Mouse (Mus musculus) hindbrain, embryonic 12.5 days (tissue): ENCODE data around the gene Tbc1d17. TPM values are rescaled to one million over a fixed set of nuclear protein-coding genes. Genes with fewer than 3 reads are reported as not detected.
A peak's percentile ranks its signal among the peaks of the same experiment; 100 is the strongest.

ENCODE experiments used
- ATAC-seq: fragments of 200-750 bp; cut with Nextera tagmentation; 2 replicates; pipeline ENCODE4 v1.8.0; 2017; ENCODE audit warnings: moderate TSS enrichment; ENCODE audit not compliant: low FRiP score
- H3K27ac ChIP-seq: fragments of 300-500 bp; sonication (generic); 2 replicates; pipeline ENCODE4 v1.5.1; 2016; ENCODE audit warnings: mild to moderate bottlenecking
- H3K27me3 ChIP-seq: fragments of 300-500 bp; sonication (generic); 2 replicates; pipeline ENCODE4 v1.6.1; 2016; ENCODE audit warnings: mild to moderate bottlenecking
- H3K36me3 ChIP-seq: fragments of 300-500 bp; sonication (generic); 2 replicates; pipeline ENCODE4 v1.6.1; 2016; ENCODE audit warnings: mild to moderate bottlenecking
- H3K4me1 ChIP-seq: fragments of 300-500 bp; sonication (generic); 2 replicates; pipeline ENCODE4 v1.6.1; 2016
- H3K4me2 ChIP-seq: fragments of 300-500 bp; sonication (generic); replicated peaks from 2 replicates; pipeline ENCODE4 v1.6.1; 2016; ENCODE audit warnings: mild to moderate bottlenecking
- H3K4me3 ChIP-seq: fragments of 300-500 bp; sonication (generic); 2 replicates; pipeline ENCODE4 v1.5.1; 2016; ENCODE audit warnings: mild to moderate bottlenecking
- H3K9ac ChIP-seq: fragments of 300-500 bp; sonication (generic); 2 replicates; pipeline ENCODE4 v1.6.1; 2016; ENCODE audit warnings: mild to moderate bottlenecking, moderate library complexity
- H3K9me3 ChIP-seq: fragments of 300-500 bp; sonication (generic); replicated peaks from 2 replicates; pipeline ENCODE4 v1.6.1; 2016; ENCODE audit warnings: mild to moderate bottlenecking
- WGBS: fragments of 180-500 bp; shearing (Covaris S2); methylation state at CpG from one replicate; pipeline ENCODE4 v1.1.7; 2016; 5-methylcytosine and 5-hydroxymethylcytosine counted together
- polyA plus RNA-seq: library from polyadenylated mRNA; unstranded; fragments of >200 nt; fragmentation: Nextera tagmentation; extraction: Ambion mirVana; gene quantifications from 2 replicates; pipeline ENCODE4 v1.2.1, GENCODE M21; 2016

The Tbc1d17 gene
- polyA plus RNA-seq, 1 experiment from 2014 or later = 103 TPM

DNA sequence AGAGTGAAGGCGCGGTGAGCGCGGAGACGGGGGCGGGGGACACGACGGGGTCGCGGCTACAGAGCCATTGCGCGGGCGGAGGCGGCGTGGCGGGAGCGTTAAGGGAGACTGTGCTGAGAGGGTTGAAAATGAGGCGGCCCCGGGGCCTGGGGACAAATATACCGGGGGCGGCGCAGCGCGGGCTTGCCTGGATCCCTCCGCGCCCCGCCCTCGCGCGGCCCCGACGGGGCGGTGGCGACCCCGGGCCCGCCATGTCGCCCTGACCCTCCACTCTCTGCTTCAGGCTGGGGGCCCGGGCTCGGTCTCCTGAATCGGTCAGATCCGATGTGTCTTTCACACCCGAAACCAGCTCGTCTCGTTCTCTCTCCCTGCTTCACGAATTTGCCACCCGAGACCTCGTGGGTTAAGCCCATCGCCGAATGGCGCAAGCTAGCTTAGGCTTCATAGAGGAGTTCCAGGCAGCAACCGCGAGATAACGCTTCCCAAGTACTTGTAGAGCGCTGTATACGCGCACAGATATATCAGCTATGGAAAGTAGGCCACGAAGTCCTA is 32.3 kb downstream of the Tbc1d17 start, which contains the start of gene Atf5:
Gene Atf5, minus strand, starts transcription at position 189 of the 552 bp plus-strand sequence.
- Histone ChIP-seq H3K9ac (peak within 1 kb of the TSS; percentile 89), H3K36me3 (peaks cover 5% of the 10 kb centered on the region), H3K9me3 (no peaks in the 10 kb centered on the region), H3K27ac (peak within 1 kb of the TSS; percentile 96), H3K27me3 (no peaks in the 10 kb centered on the region), H3K4me1 (peaks cover 46% of the 10 kb centered on the region), H3K4me3 (peak within 1 kb of the TSS; percentile 83), H3K4me2 (peak within 1 kb of the TSS; percentile 80)
- no peak for ATAC-seq
- under 1% methylated on average over 45 of the region's 57 CpGs for WGBS

DNA sequence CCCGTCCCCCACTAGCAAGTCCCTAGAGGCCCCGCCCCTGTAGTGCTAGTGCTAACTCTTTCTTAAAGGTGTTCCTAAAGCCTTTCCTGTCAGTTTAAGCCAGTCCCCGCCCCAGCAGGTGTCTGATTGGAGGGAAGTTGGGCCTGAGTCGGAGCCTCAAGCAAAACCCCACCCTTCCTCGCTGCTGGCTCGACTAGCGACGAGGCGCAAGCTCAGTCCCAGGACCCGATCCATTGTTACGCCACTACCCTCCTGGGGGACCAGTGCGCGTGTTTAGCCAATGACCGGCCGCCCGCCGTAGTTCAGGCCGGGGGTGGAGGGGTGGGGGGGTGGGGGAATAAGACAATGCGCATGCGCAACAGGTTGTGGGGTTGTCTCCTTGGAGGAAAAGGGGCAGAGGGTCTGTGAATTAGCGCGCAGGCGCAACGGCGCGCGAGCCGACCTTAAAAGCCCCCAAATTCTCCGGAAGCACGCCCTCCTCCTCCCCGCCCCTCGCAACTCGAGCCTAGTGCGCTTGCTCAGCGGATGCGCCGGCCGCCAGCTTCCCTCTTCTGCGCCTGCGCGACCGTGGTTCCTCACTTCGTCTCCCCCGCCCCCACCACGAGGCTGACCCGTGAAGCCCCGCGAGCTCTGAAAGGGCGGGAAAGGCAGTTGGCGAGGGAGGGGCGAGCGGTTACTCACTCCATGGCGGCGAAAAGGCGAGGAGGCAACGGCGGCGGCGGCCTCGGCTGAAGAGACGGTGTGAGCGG is 33.0 kb downstream of the Tbc1d17 start, which contains the start of the genes Nup62 and Il4i1:
Gene Nup62, plus strand, starts transcription at position 368 of the 749 bp plus-strand sequence.
Gene Il4i1, plus strand, starts transcription at position 667 of the 749 bp plus-strand sequence.
- peak within 1 kb of the TSS; percentile 96 for H3K27ac ChIP-seq
- peaks cover 44% of the 10 kb centered on the region for H3K4me1 ChIP-seq
- H3K27me3 ChIP-seq = no peaks in the 10 kb centered on the region
- under 1% methylated on average over 61 of the region's 62 CpGs for WGBS
- peak within 1 kb of the TSS; percentile 80 for H3K4me2 ChIP-seq
- H3K9ac ChIP-seq = peak within 1 kb of the TSS; percentile 89
- no peaks in the 10 kb centered on the region for H3K9me3 ChIP-seq
- peak; percentile 95 for ATAC-seq
- H3K4me3 ChIP-seq = peak within 1 kb of the TSS; percentile 83
- peaks cover 5% of the 10 kb centered on the region for H3K36me3 ChIP-seq

DNA sequence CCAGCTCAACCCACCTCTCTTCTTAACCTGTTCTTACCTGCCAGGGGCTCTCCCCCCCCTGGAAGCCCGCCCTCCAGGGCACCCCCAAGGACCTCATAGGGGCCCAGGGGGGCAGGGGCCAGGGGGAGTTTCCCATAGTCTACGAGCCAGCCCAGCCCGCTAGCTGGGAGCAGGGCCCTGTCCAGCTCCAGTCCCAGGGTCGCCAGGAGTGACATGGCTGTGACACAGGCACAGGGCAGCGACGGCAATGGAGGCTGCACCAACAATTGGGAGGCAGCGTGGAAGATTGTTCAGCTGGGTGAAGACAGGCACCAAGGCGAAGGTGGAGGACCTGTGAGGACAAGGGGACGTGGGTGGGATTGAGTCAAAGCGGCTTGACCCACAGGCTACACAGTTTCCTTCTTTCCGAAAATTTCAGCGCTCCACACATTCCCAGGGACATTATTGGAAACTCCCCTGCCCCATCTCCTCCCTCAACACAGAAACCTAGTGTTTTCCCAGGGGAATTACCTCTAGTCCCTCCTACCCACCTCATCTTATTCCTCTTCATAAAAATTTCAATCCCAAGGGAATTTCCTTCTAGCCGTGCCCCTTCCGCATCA is 33.8 kb downstream of the Tbc1d17 start:
- Histone ChIP-seq H3K27me3 (no peaks in the 10 kb centered on the region), H3K36me3 (peaks cover 5% of the 10 kb centered on the region), H3K4me1 (peaks cover 41% of the 10 kb centered on the region), H3K9me3 (no peaks in the 10 kb centered on the region), H3K4me2 (peak overlapping the region; percentile 80), H3K9ac (peak overlapping the region; percentile 42; the same call in 1 of the 2 replicates), H3K27ac (peak overlapping the region; percentile 96), H3K4me3 (peak overlapping the region; percentile 83)
- peak; percentile 1; the same call in 1 of the 2 replicates for ATAC-seq
- WGBS = 25% methylated on average over 14 of the region's 14 CpGs

DNA sequence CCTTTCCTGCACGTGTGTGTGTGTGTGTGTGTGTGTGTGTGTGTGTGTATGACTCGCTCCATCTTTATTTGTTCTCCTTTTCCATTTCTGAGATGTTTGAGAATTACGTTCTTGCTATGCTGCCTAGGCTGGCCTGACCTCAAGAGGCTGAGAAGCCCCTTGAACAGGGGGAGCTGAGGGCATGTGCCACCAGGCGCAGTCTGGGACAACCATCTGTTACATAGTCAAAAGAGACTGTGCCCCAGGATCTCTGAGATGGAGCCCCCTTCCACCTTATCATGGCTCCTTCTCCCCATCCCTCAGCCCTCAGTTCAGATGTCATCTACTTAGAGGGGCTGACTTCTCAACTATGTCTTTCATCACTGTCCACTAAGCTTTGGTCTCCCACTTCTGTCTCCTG is 34.5 kb downstream of the Tbc1d17 start:
- Histone ChIP-seq H3K9ac (no peak overlapping the region), H3K36me3 (peaks cover 5% of the 10 kb centered on the region), H3K27me3 (no peaks in the 10 kb centered on the region), H3K4me2 (no peak overlapping the region), H3K4me3 (no peak overlapping the region), H3K4me1 (peaks cover 35% of the 10 kb centered on the region), H3K27ac (no peak overlapping the region), H3K9me3 (no peaks in the 10 kb centered on the region)
- no peak for ATAC-seq
- 99% methylated on average over 4 of the region's 4 CpGs for WGBS

DNA sequence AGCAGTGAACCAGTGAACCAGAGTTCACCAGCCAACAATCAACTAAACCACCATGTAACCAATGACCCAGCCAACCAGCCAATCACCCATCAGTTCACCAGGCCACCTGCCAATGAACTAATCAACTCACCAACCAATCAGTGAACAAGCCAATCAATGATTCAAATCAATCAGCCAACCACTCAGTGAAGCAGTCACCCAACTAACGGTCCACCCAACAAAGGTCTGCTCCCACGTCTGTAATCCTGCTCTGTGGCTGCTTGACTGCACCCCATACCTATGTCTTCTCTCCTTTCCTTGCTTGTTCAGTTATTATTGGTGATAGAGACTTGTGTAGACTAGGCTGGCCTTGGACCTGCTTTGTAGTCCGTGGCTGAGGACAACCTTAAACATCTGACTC is 34.9 kb downstream of the Tbc1d17 start:
- H3K9ac ChIP-seq = no peak overlapping the region
- WGBS = 93% methylated on average over 3 of the region's 3 CpGs

DNA sequence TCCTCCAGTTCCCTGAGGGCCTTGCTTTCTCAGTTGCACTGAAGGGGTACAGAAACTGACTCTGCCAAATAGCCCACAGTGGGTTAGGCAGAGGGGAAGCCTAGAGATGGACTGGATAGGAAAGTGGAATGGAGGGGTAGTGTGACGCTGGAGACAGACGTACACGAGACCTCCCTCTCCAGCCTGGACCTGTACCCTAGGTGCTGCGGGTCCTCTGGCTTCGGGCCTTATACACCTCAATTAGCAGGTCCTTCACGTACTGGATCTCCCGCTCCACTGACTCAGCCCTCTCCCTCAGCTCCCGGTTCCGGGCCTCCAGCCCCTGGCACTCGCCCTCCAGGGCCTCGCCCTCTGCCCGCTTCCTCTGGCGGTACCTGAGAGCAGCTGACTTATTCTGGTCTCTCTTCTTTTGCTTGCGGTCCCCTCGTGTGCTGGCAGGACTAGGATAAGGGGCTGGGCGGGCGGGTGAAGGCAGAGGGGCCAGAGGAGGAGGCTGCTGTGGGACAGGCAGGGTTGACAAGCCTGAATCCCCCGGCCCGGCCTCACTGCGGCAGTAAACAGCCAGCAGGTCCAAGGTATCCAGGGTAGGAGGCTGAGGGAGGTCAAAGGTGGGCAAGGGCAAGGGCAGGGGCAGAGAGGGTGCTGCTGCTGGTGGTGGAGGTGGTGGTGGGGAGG is 36.1 kb downstream of the Tbc1d17 start:
- H3K4me1 ChIP-seq = peaks cover 18% of the 10 kb centered on the region
- ATAC-seq = no peak
- no peak overlapping the region for H3K27ac ChIP-seq
- H3K27me3 ChIP-seq = no peaks in the 10 kb centered on the region
- 92% methylated on average over 20 of the region's 20 CpGs for whole genome bisulfite sequencing
- peaks cover 5% of the 10 kb centered on the region for H3K36me3 ChIP-seq
- H3K4me2 ChIP-seq = no peak overlapping the region
- no peak overlapping the region for H3K9ac ChIP-seq
- H3K9me3 ChIP-seq = no peaks in the 10 kb centered on the region
- H3K4me3 ChIP-seq = no peak overlapping the region

More for the DNA sequence above, 34.9 kb downstream of the Tbc1d17 start:
- Histone ChIP-seq H3K4me1 (peaks cover 30% of the 10 kb centered on the region), H3K27me3 (no peaks in the 10 kb centered on the region), H3K4me3 (no peak overlapping the region), H3K36me3 (peaks cover 5% of the 10 kb centered on the region), H3K27ac (no peak overlapping the region), H3K9me3 (no peaks in the 10 kb centered on the region), H3K4me2 (no peak overlapping the region)
- ATAC-seq = no peak

DNA sequence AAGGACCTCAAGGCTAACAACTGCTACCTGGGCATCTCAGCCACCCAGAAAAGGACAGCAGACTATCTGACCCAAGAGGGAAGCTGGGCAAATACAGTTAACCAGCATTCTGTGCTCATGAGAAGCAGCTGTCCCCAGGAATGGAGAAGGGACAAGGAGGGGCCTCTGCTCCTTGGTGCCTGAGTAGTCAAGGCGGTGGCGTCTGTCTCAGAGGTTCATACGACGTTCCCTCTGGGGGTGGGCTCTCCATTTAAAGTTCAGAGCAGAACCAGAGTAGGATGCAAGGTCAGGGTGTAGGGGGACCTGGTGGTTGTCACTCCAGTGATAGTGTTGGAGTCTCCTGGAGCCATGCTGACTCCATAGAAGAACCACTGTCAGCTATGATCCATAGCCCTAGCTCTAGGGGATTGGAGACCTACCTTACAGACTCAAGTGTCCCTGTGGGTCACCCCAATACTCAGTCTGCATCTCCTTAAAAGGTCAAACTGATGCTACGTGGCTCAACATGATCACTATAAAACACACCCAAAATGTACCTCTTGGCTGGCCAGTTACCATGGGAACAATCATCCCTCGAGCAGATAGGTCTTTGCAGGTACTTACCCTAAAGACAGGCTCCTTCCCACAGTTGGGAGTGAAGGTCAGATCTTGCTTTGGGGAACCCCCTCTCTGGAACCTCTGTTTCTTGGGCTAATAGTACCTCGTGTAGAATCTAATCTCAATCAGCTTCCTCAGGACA is 37.9 kb downstream of the Tbc1d17 start:
- H3K9me3 ChIP-seq = no peaks in the 10 kb centered on the region
- H3K27me3 ChIP-seq = no peaks in the 10 kb centered on the region
- WGBS = 89% methylated on average over 7 of the region's 7 CpGs
- H3K36me3 ChIP-seq = peaks cover 5% of the 10 kb centered on the region
- no peak overlapping the region for H3K27ac ChIP-seq
- H3K4me2 ChIP-seq = no peak overlapping the region
- H3K4me1 ChIP-seq = peaks cover 9% of the 10 kb centered on the region
- no peak overlapping the region for H3K4me3 ChIP-seq
- ATAC-seq = no peak
- H3K9ac ChIP-seq = no peak overlapping the region

DNA sequence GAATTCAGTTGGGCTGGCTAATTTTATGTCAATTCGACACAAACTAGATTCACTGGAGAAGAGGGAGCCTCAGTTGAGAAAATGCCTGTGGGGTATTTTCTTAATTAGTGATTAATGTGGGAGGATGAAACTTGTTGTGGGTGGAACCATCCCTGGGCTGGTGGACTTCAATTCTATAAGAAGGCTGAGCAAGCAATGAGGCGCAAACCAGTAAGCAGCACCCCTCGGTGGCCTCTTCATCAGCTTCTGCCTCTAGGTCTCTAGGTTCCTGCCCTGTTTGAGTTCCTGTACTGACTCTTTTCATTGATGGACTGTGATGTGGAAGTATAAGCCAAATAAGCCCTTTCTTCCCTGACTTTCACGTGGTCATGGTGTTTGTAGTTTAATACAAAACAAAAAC is 38.5 kb downstream of the Tbc1d17 start:
- no peaks in the 10 kb centered on the region for H3K9me3 ChIP-seq
- H3K9ac ChIP-seq = no peak overlapping the region
- H3K27ac ChIP-seq = no peak overlapping the region
- peaks cover 7% of the 10 kb centered on the region for H3K4me1 ChIP-seq
- 85% methylated on average over 4 of the region's 4 CpGs for WGBS
- ATAC-seq = no peak
- H3K4me3 ChIP-seq = no peak overlapping the region
- H3K36me3 ChIP-seq = peaks cover 5% of the 10 kb centered on the region
- no peaks in the 10 kb centered on the region for H3K27me3 ChIP-seq
- H3K4me2 ChIP-seq = no peak overlapping the region

DNA sequence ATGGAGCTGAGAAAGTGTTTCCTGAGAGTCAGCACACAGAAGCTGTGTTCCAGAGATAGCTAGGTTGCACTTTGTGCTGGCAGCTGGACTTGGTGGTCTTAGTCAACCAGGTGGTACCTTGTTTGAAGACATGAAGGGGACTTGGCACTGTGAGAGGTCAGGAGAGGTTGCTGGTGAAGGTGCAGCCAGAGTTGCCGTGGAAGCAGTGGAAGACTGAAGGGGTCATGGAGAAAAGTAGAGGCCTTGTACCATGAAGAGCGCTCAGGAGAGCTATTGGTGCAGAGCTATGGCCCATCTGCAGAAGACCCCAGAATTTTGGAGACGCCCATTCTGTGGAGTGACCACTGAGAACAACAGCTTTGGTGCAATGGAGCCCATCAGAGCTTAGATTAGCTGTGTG is 39.4 kb downstream of the Tbc1d17 start:
- no peaks in the 10 kb centered on the region for H3K27me3 ChIP-seq
- WGBS = 87% methylated on average over 3 of the region's 3 CpGs
- no peaks in the 10 kb centered on the region for H3K4me1 ChIP-seq

DNA sequence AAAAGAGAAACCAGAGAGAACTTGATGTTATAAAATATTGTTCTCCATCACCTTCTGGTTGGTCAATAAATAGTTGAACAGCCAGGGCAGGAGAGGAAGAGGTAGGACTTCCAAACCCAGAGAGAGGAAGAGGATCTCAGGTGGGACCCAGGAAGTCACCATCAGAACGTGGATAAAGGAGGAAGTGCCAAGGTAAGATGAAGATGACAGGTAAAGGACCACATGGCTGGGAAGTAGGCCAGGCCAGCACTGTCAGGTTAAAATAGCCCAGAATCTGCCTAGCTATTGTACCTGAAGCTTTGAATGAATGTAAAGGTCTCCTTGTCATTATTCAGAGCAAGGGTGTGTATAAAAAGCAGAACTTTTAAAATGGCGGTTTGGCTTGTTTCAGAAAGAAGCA is 40.0 kb downstream of the Tbc1d17 start:
- WGBS = 84% methylated on average over 2 of the region's 2 CpGs
- no peak for ATAC-seq
- H3K4me2 ChIP-seq = no peak overlapping the region
- H3K9me3 ChIP-seq = no peaks in the 10 kb centered on the region
- H3K36me3 ChIP-seq = peaks cover 1% of the 10 kb centered on the region
- no peak overlapping the region for H3K4me3 ChIP-seq
- no peaks in the 10 kb centered on the region for H3K27me3 ChIP-seq
- H3K27ac ChIP-seq = no peak overlapping the region
- no peaks in the 10 kb centered on the region for H3K4me1 ChIP-seq
- no peak overlapping the region for H3K9ac ChIP-seq

More for the DNA sequence above, 39.4 kb downstream of the Tbc1d17 start:
- no peak for ATAC-seq
- Histone ChIP-seq H3K36me3 (peaks cover 5% of the 10 kb centered on the region), H3K4me2 (no peak overlapping the region), H3K27ac (no peak overlapping the region), H3K4me3 (no peak overlapping the region), H3K9me3 (no peaks in the 10 kb centered on the region), H3K9ac (no peak overlapping the region)

DNA sequence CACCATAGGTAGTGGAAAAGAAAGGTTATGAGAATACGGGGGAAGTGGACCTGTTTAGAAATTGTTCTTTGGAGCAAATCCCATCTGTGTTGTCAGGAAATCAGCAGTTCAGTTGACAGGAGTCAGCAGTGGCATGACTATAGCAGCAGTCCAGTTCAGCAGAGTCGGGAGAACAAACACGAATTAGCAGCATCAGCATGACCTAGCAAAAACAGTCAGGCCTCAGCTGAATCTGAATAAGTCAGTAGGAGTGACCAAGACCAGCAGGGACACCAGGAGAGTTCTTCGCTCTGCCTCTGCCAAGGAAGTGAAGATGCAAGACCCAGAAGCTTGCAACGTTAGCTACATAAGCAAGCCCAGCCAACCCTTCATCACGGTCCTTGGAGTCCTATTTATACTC is 56.1 kb downstream of the Tbc1d17 start:
- Histone ChIP-seq H3K36me3 (no peaks in the 10 kb centered on the region), H3K27ac (no peak overlapping the region), H3K27me3 (no peaks in the 10 kb centered on the region), H3K9me3 (no peaks in the 10 kb centered on the region), H3K4me2 (no peak overlapping the region), H3K4me1 (no peaks in the 10 kb centered on the region), H3K9ac (no peak overlapping the region), H3K4me3 (no peak overlapping the region)
- WGBS = 89% methylated on average over 6 of the region's 6 CpGs
- ATAC-seq = no peak
